Mouse (Mus musculus): ENCODE data around the gene Smim13.

DNA sequence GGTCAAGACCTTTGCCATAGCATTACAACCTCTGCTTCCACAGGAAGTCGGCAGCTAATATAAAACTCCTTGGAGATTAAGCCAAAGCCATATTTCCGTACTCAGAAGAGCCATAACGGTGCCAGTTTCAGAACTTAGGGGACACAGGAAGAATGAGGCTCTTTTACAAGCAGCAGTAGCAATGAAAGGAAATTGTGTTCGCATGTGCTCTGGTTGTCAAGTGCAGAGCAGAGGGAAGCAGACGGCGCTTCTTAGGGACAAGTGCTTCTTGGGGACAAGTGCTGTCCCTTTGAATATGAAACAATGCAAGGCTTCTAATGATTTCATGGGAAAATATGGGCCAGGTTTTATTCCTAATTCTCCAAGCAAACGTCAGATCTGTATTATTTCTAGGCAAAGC is 46.4 kb upstream of the Smim13 start:
- TF ChIP-seq CTCF (IDR thresholded peaks at IDR 0.05; ENCODE audit: low read depth, low read length) = no peak
- TF ChIP-seq POLR2A (IDR thresholded peaks at IDR 0.05; ENCODE audit: extremely low read depth, insufficient read depth, low read length) = no peak

Measured in liver, adult 2 months (tissue).